Mouse (Mus musculus) C2C12 (cell line): Measurements from ENCODE around the gene Eif4e1b.

Experiments
- CEBPB ChIP-seq: IDR thresholded peaks from one replicate; pipeline ENCODE4 v1.6.1; 2011; ENCODE audit warnings: low read depth, mild to moderate bottlenecking, control low read depth, moderate library complexity
- CTCF ChIP-seq: IDR thresholded peaks from one replicate; pipeline ENCODE4 v1.5.1; 2011; ENCODE audit not compliant: control insufficient read depth, insufficient read depth, insufficient read length
- MAX ChIP-seq: IDR thresholded peaks from one replicate; pipeline ENCODE4 v1.6.1; 2011; ENCODE audit warnings: mild to moderate bottlenecking, control low read depth
- MYOG ChIP-seq: IDR thresholded peaks from one replicate; pipeline ENCODE4 v1.6.1; 2011; ENCODE audit not compliant: control insufficient read depth, insufficient read length; ENCODE audit errors: extremely low read depth
- USF1 ChIP-seq: IDR thresholded peaks from one replicate; pipeline ENCODE4 v1.6.1; 2011; ENCODE audit warnings: low read depth, mild to moderate bottlenecking, control low read depth, moderate library complexity

DNA sequence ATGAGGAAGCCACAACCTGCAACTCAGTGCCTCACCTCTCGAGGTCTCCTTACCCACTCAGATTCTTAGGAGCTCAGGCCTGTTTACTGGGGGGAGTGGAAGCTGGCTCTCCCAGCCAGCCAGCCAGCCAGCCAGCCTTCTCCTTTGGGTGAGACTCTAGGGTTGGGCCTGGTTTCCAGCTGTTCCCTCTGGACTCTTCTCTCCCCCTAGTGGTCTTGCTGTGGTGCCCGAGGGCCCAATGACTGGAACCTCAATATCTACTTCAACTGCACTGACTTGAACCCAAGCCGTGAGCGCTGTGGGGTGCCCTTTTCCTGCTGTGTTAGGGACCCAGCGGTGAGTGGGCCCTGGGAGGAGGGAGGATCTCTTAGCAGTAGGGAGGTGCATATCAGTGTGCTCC, 11.0 kb downstream of the Eif4e1b start:
- no peak for TF ChIP-seq CTCF
- TF ChIP-seq MAX, result no peak
- TF ChIP-seq USF1, result no peak
- no peak for TF ChIP-seq MYOG
- TF ChIP-seq CEBPB, result no peak
